In the genomic region with DNA sequence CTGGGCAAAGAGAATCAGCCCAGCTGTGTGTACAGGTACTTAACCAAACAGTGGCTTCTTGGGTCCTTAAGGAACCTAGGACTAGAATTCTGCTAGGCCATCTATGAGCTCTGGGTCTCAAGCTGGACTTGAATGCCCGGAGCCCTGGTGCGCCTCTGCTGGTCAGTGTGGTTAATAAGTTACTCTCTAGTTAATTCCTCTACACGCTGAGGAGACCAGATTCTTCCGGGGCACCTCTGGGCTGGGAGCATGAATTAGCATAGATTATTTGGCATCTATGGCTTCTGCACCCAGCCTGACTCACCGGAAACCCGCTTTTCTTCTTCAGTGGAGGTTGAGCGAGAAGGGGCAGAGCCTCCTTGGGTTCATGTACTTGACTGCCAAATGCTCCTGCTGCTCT, we compare ENCODE assay signal across 10 mouse cellular contexts. TPM values are rescaled to one million over a fixed set of nuclear protein-coding genes. Genes with fewer than 3 reads are reported as not detected.
DNase-seq lines count a peak whose midpoint lies in the region; ATAC-seq and TF ChIP-seq lines count a peak whose summit lies in the region.
"Had no signal": no experiment of that assay in that cellular context is flagged by ENCODE, and none has a peak within 500 bp of the region (broad histone marks: within the 10 kb centered on the region; RNA-seq: fewer than 3 reads in every experiment).

No protein-coding gene starts in this region.

- no peak overlapping the region for H3K9ac ChIP-seq in kidney, embryonic 14.5 days (ENCODE audit: low read depth, low read length)
- H3K9ac ChIP-seq in midbrain, embryonic 15.5 days: peak overlapping the region; percentile 1; the same call in 1 of the 2 replicates
- H3K9ac ChIP-seq: neural tube, embryonic 12.5 days had no signal

- no peaks in the 10 kb centered on the region for H3K9me3 ChIP-seq in kidney, embryonic 14.5 days (ENCODE audit: control insufficient read depth, low read length)
- H3K9me3 ChIP-seq in midbrain, embryonic 15.5 days: no peaks in the 10 kb centered on the region
- H3K9me3 ChIP-seq: neural tube, embryonic 12.5 days had no signal

- DNase-seq in layer of hippocampus, adult 2 months (ENCODE audit: low spot score in 2 of 2): no peak
- no peak for DNase-seq in layer of hippocampus, postnatal 36 days
- DNase-seq in embryo, embryonic 9.5 days (ENCODE audit: extremely low spot score): peak; percentile 29
- DNase-seq in gastrocnemius, postnatal 36 days: no peak
- DNase-seq in layer of hippocampus, adult 18-20 months (ENCODE audit: low spot score in 2 of 2): no peak
- no peak for DNase-seq in layer of hippocampus, adult 11-12 months (ENCODE audit: low spot score)

- no peaks in the 10 kb centered on the region for H3K36me3 ChIP-seq in kidney, embryonic 14.5 days (ENCODE audit: control insufficient read depth, insufficient read depth, low read length)
- no peaks in the 10 kb centered on the region for H3K36me3 ChIP-seq in midbrain, embryonic 15.5 days (replicated peaks)
- H3K36me3 ChIP-seq: neural tube, embryonic 12.5 days had no signal

- H3K4me2 ChIP-seq in kidney, embryonic 14.5 days (replicated peaks; ENCODE audit: low read depth, low read length): peak overlapping the region; percentile 50
- peak overlapping the region; percentile 48 for H3K4me2 ChIP-seq in midbrain, embryonic 15.5 days
- H3K4me2 ChIP-seq: neural tube, embryonic 12.5 days had no signal

- intact Hi-C loops in gastrocnemius, postnatal 36 days (cut with DNase I): loop anchor here (2.0 to 10.0 kb wide), 3 partner anchors 289 to 847 kb away; no protein-coding TSS in a partner anchor

- H3K4me1 ChIP-seq in kidney, embryonic 14.5 days (ENCODE audit: control insufficient read depth, insufficient read depth, low read length): peaks cover 9% of the 10 kb centered on the region; the same call in 1 of the 2 replicates
- peaks cover 36% of the 10 kb centered on the region for H3K4me1 ChIP-seq in midbrain, embryonic 15.5 days

- peak overlapping the region; percentile 39; the same call in 1 of the 2 replicates for H3K27ac ChIP-seq in layer of hippocampus, adult 2 months
- H3K27ac ChIP-seq in kidney, embryonic 14.5 days (ENCODE audit: low read depth, low read length): peak overlapping the region; percentile 67; the same call in 1 of the 2 replicates
- no peak overlapping the region for H3K27ac ChIP-seq in midbrain, embryonic 15.5 days
- H3K27ac ChIP-seq: neural tube, embryonic 12.5 days had no signal

- 6% methylated on average over 7 of the region's 7 CpGs for WGBS in kidney, embryonic 14.5 days
- WGBS in midbrain, embryonic 15.5 days: 11% methylated on average over 7 of the region's 7 CpGs

- no peak for ATAC-seq in kidney, embryonic 14.5 days (ENCODE audit: low FRiP score, low TSS enrichment)
- ATAC-seq in midbrain, embryonic 15.5 days (replicated peaks): no peak

- H3K4me3 ChIP-seq in layer of hippocampus, adult 2 months: no peak overlapping the region; the same call in 1 of the 2 replicates
- H3K4me3 ChIP-seq in kidney, embryonic 14.5 days (ENCODE audit: low read length): peak overlapping the region; percentile 46; the same call in 1 of the 2 replicates
- peak overlapping the region; percentile 43; the same call in 1 of the 2 replicates for H3K4me3 ChIP-seq in midbrain, embryonic 15.5 days
- H3K4me3 ChIP-seq: neural tube, embryonic 12.5 days had no signal

- peaks cover 83% of the 10 kb centered on the region for H3K27me3 ChIP-seq in kidney, embryonic 14.5 days (ENCODE audit: control insufficient read depth, insufficient read depth, low read length)
- H3K27me3 ChIP-seq in midbrain, embryonic 15.5 days (replicated peaks): peaks cover 73% of the 10 kb centered on the region

- peak; percentile 58 for TF ChIP-seq CTCF in layer of hippocampus, adult 2 months (conservative IDR thresholded peaks at IDR 0.05)

RNA-seq across cellular contexts. Expression of gene Emx2, which starts 2.5 kb away (rescaled TPM):
- total RNA-seq in layer of hippocampus, adult 2 months (2021): 10 to 100 TPM; 26.6 to 29.8 TPM
- total RNA-seq in layer of hippocampus, postnatal 36 days (2021): 10 to 100 TPM; 27.0 to 29.0 TPM
- polyA plus RNA-seq in kidney, embryonic 14.5 days (2014; fragmentation: Nextera tagmentation; extraction: Ambion mirVana): 40.5 and 43.6 TPM in 2 replicates
- polyA plus RNA-seq in midbrain, embryonic 15.5 days (2015; fragmentation: Nextera tagmentation; extraction: Ambion mirVana): 15.5 and 18.2 TPM in 2 replicates
- total RNA-seq in gastrocnemius, postnatal 36 days (2021): under 1 TPM; 0.10 to 0.56 TPM
- total RNA-seq in layer of hippocampus, adult 18-20 months (2021): 10 to 100 TPM; 29.4 to 31.3 TPM
- total RNA-seq: heart, postnatal 10 days had no signal

Comparison
In these comparisons a context has a peak if more than half of its experiments do, and no peak if none do; other contexts are left out.
1. RNA of gene Emx2, which starts 2.5 kb away (total RNA-seq): 29.4 to 31.3 TPM in layer of hippocampus, adult 18-20 months, 26.6 to 29.8 TPM in layer of hippocampus, adult 2 months and 27.0 to 29.0 TPM in layer of hippocampus, postnatal 36 days; 0.10 to 0.56 TPM in gastrocnemius, postnatal 36 days; every median in the first group is over 10 times any median in the second.